Mouse (Mus musculus) liver, postnatal 0 days (tissue): ENCODE data around the gene Rbfox2.

Experiments
- CTCF ChIP-seq: sonication (generic); IDR thresholded peaks from 2 replicates; pipeline ENCODE4 v1.5.1; 2016; ENCODE audit warnings: antibody characterized with exemption, low read depth
- EP300 ChIP-seq: IDR thresholded peaks from 2 replicates; pipeline ENCODE4 v1.6.1; 2016; ENCODE audit warnings: antibody characterized with exemption, low read depth, mild to moderate bottlenecking

DNA sequence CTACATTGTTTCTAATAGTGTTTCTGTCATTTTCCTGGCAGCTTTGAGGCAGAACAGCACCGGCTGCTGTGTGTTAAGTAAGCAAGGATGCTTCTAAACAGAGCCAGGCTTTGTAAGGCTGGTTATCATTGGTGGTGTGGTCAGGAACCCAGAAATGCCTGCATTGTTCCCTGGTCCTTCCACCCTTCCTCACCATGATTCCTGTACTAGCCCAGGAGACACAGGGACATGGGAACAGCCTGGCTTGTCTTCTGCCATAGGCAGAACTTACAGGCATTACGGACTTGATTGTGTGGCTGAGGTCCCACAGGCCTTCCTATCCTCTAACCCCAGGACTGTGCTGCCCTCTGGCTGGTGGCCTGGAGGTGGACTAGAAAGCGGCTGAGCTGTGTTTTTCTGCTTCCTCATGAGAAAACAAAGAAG, 238.4 kb downstream of the Rbfox2 start:
- TF ChIP-seq CTCF (peak; percentile 27; the same call in 1 of the 2 replicates), EP300 (no peak)
